Mouse (Mus musculus): ENCODE results near the gene Abhd17c.

The Abhd17c gene

DNA sequence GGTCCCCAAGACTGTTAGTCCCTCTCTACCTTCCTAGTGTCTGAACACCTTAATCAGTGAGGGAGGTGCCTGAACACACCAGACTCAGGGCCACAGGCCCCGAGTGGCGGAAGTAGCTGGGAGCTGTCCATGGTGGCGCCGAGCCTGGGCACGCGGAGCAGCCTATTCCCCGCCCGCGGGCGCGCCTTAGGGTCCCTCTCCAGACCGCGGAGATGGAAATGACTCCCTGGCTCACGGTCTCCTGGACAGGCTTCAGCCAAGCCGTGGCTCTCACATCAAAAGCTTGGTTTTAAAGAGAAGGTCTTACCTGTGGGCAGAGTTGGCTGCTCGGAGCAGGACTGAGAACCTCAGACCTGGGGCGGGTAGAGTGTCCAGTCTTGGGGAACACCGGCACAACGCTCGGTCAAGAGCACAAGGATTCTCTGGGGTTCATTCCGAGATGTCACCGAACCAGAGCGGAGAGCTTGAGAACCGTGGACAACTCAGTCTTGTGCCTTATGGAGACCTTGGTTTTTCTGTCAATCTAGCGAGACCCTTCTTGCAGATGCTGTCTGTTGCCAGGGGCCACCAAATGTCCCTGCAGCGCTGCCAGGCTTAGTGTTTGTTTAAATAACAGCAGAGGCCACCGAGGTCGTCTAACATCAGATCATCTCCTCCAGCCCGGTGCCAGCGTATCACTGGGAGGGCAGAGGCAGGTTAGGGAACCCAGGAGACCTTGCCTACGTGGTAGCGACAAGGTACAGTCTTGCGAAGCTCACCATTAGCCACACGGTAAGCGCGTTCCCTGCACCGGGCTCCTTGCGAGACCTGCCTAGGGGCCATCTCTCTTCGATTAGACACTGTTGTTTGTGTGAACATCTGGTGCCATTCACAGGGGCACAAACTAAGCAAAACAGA is 66.4 kb downstream of the Abhd17c start:
- no peak for DNase-seq (ENCODE audit: extremely low read depth, insufficient read length, low spot score)

DNA sequence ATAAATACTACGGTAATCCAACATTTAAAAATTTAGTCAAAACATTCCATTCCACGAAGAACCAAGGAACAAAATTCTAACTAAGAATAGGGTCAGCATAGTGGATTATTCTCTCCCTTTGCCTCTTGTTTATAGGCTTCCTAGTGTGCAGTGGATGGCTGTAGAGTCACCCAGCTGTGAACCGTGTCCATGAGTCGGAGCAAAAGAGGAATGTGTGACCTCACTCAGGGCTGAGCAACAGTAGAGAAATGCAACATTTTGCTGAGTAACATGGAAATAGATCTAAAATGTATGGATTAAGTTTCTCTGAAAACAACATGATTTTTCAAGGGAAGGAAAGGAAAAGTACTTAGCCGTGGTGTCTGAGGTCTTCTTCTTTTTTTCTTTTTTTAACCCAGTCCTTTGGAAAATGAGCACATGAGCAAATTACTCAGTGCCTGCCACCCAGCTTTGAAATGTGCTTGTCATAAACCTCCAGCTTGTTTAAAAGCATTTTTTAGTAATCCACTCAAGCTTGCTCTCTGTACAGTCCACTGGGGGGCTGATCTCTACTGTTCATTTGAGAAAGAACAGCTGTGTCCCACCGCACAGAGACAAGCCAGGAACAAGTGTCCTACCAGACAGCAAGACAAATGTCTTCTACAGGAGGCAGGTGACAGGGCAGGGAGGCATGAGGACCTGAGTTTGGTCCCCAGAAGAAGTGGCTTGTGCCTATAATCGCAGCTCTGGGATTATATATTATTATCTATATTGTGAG is 74.3 kb downstream of the Abhd17c start:
- DNase-seq (ENCODE audit: extremely low read depth, insufficient read length, low spot score): no peak

DNA sequence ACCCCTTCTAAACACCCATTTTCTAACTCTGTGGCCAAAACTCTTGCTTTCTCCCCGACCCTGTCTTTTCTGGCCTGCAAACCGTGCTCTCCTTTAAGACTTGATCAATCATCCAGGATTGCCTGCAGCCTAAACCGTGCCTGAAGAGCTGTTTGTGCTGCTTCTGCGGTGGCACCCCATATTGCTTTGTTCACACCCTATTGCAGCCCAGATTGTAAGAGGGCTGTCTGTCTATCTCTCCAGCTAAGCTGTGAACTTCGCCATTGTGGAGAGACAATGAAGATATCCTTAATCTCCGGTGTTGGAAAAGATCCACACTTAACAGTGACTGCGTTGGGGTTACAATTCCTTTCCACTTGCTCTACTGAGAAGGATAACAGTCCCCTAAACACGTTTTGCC is 77.4 kb downstream of the Abhd17c start:
- no peak for DNase-seq (ENCODE audit: extremely low read depth, insufficient read length, low spot score)

DNA sequence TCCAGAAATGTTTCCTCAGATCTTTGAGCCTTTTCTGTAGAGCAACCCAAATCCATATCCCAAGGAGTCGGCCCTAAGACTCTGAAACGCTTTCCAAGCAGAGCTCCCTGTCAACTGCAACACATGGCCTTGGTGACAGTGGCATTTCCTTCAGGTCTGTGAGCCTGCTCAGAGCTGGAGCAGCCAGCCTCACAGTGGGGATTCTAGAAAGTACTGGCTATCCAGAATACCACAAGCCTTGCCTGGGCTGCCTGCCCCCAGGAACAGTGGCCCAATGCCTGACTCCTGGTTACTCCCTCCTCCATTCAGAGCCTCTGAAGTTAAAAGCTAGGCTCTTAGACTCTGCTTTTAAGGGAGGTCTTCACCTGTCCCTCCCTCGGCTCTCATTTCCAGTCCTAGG is 77.8 kb downstream of the Abhd17c start:
- DNase-seq (ENCODE audit: extremely low read depth, insufficient read length, low spot score): no peak

DNA sequence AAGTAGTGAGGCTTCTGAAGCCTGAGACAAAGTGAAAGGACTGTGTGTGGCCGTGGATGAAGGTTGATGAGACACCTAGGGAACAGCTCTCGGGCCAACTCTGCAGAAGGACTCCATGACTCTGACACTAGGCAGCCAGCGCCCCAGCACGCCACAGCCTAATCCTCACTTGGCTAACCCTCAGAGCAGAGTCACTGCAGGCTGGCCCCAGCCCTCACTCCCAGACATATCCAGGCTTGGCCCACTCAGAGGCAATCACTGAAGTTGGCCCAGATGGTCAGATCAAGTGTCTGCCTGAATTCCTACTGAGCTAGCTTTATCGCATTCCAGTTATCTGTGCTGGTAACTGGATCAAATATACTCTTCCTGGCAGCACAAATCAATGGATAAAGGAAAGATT is 82.8 kb downstream of the Abhd17c start:
- no peak for DNase-seq (ENCODE audit: extremely low read depth, insufficient read length, low spot score)

DNA sequence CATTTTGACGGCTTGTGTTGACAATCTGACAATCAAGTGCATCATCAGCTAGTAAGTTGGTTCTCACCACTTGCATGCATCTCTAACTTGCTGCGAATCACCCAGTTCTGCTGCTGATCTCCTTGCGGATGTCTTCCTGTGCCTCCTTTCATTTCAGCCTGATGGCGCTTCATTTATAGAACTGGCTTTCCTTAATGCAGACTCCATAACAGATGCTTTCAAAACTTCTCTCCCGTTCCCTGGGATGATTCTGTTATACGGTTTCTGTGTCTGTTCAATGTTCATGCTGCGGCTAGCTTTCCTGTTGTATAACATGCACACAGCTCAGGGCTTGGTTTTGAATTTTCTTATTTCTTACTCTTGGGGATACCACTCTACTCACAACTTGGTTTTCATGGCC is 91.9 kb downstream of the Abhd17c start:
- DNase-seq (ENCODE audit: extremely low read depth, insufficient read length, low spot score): no peak
